Mouse (Mus musculus) CD4-positive, CD25-positive, alpha-beta regulatory T cell, adult 2 months (primary cell): Measurements from ENCODE around the gene Coro2b.

Experiments
- DNase-seq: peaks from one replicate; pipeline ENCODE4 v3.0.0-alpha.2; 2012; ENCODE audit warnings: low read depth, low spot score

Coro2b gene

DNA sequence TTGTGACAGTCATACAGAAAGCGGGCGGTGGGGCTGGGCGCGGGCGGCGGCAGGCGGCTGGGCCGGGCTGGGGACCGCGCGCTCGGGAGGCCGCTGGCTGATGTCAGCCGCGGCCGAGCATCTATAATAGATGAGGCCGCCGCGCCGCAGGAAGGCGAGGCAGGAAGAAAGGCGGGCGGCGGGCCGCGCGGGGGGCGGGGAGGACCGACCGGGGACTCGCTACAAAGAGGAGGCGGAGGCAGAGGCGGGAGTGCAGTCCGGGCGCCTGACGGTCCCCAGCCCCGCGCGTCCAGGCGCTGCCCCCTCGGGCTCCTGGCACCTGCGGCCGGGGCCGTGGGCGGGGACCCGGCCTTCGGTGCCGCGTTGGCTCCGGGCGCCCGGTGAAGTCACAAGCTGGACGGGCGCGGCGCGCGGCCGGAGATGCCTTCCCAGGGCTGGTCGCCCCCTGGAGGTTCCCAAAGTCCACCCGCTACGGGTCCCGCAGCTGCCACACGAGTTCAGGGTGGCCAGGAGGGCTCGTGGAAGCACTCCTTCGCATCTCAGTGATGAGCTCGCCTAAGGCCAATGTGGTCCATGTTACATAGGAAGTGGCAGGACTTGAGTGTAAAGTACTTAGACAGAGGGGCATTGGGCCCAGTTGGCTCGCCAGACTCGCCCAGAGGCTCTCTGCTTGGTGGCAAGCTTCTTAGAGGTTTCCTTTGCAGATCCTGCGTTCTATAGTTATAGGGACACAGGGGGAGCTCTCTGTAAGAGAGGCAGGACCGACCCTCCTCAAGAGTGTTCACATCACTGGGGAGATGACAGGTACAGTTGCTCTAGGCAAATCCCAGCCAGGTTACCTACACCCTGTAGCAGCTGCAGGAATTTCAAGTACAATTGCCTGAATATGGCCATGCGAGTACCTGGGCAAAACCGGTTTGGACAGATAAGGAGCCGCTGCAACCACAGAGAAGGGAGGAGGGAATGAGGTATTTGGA lies at the start of gene Coro2b:
TSS of gene Coro2b (minus strand) at position 390 of the 977 bp plus-strand sequence.
- peak; percentile 71 for DNase-seq

GRCm38 (mm10) chr9:62577558-62577957 lies 40.7 kb upstream of the Coro2b start:
- DNase-seq = no peak

DNA sequence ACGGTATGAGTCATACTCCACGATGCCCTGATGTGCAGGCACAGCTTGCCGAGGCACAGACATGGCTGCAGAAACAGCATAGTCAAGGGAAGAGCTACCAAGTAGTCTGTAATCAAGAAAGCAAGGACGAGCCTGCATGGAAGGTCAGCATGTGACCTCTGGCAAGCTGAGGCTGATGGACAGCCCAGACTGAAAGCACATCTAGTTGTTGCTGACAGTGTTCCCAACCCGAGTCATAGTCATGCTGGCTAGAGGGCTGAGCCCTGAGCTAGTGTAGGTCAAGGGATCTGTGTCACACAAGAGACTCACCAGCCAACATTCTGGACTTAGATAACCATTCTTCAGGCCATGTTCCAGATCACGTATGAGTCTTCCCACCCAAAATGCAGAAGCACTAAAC lies 32.3 kb upstream of the Coro2b start:
- no peak for DNase-seq

GRCm38 (mm10) chr9:62567818-62568217 lies 31.0 kb upstream of the Coro2b start:
- DNase-seq = no peak

GRCm38 (mm10) chr9:62562236-62562635 lies 25.4 kb upstream of the Coro2b start:
- DNase-seq = no peak

DNA sequence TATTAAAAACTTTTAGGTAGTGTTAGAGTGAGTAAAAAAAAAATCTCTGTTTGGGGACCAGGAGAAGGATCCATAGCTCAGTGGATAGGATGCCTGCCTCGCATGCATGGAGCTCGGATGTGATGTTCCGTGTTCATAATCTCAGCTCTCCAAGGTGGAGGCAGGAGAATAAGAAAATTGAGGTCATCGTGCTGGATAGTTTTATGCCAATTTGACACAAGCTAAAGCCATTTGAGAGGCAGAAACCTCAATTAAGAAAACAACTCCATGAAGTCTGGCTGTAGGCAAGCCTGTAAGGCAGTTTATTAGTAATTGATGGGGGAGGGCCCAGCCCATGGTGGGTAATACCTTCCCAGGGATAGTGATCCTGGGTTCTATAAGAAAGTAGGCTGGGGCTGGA lies 23.6 kb upstream of the Coro2b start:
- no peak for DNase-seq

- no peak for DNase-seq
Measured at GRCm38 (mm10) chr9:62560006-62560405, 23.2 kb upstream of the Coro2b start.

- no peak for DNase-seq
Measured at GRCm38 (mm10) chr9:62559446-62559845, 22.6 kb upstream of the Coro2b start.

- DNase-seq = no peak
Measured at GRCm38 (mm10) chr9:62558058-62558457, 21.2 kb upstream of the Coro2b start.

DNA sequence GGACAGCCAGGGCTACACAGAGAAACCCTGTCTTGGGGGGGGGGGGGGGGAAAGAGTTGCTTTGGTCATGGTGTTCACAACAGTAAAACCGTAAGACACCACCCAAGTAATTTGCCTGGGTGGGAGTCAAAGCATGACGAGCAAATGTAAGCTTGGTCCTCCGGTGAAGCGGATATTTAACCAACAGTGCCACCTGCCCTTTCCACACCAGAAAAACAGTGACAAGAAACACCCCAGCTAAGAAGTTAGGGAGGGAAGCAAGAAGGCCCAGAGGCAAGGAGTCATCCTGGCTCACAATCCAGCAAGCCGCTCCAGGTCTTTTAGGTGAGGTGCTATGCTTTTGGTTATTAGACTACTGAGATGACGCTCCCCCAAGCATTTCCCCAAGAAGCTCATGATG lies 19.9 kb upstream of the Coro2b start:
- DNase-seq = no peak

DNA sequence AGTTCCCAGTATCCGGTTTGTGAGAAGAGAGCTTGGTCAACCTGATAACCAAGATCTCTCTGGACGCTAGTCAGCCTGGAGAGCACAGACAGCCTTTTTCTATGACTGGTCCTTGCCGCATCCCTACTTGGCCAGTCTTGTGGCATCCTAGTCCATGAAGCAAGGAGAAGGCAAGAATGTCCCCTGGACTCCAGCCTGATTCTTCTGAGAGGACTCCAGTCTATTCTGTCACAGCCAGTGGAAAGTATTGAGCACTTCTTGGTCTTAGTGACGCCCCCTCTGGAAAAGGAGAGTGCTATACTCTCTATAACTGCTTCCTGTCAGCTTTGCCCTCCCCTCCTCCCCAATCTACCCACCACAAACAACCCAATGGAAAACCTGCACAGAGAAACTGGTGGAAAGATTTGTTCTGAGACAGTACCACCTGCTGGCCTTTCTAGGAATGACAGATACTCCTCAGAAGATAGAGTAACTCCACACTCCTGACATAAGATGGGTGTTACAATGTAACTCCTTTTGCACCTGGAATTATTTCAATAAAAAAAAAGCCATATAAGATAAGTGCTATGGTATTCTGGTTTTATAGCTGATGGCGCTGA lies 18.5 kb upstream of the Coro2b start:
- DNase-seq = peak; percentile 69

GRCm38 (mm10) chr9:62554606-62555005 lies 17.8 kb upstream of the Coro2b start:
- no peak for DNase-seq

DNA sequence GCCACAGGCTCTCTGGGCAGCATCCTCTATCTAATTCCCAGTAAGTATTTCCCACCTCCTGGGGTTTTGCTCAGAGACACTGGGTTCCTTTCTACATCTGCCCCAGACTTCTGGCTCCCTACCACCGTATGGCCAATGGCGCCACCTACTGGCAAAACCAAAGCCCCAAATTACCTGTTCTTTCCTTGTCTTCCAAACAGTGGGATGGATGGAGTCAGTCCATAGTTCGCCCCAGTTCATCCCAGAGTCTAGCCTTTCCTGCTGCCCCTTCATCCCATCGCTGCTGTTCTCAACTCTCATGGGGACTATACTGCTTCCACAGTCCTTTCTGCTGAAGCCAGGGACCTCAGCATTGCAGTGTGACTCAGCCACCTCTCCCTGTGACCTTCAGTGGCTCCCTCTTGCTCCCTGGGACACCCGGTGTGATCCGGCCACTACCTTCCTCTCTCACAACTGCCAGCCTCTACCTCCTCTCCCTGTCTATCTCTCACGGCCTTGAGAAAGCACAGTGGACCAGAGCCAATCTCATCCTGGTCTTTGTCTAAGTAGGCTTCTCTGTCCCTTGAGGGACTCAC lies 16.6 kb upstream of the Coro2b start:
- DNase-seq = peak; percentile 72

- DNase-seq = no peak
Measured at GRCm38 (mm10) chr9:62551531-62551930, 14.7 kb upstream of the Coro2b start.

- DNase-seq = peak; percentile 85
Measured at GRCm38 (mm10) chr9:62550661-62551093, 13.8 kb upstream of the Coro2b start.

- peak; percentile 85 for DNase-seq
Measured at GRCm38 (mm10) chr9:62549809-62550208, 13.0 kb upstream of the Coro2b start.

- DNase-seq = no peak
Measured at GRCm38 (mm10) chr9:62547476-62547875, 10.6 kb upstream of the Coro2b start.

DNA sequence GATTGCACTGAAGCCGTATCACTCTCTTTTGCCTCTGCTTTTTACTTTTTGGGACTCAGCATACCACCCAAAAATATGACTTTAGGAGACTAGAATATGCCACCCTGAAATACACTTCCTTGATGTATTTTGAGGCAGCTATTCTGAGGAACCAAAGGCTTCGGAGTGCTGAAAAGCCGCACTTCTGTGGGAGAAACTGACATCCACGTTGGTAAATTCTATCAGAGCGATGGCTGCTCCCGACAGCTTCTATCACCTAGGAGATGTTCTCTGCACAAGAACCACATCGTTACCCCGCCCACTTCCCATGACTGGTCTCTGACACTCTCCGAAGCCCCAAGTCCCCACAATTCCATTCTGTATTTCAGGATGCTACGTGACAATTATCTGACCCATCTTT lies 8.0 kb upstream of the Coro2b start:
- no peak for DNase-seq

DNA sequence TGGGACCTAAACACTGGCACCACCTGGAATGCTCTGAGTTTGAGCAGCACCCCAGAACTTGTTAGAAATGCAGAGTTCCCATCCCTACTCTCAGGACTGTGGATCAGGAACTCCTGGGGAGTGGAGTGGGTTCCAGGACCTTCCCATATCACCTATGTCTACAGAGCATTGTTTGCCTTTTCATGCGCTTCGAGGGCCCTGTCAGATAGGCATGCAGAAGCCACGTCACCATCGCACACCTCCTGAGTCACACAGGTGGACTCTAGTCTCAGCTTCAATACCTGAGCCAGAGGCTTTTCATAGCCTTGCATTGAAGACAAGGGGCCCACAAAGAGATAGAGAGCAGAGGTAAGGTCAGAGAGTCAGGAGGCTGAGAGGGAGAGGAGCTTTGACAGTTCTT lies 7.0 kb upstream of the Coro2b start:
- no peak for DNase-seq

GRCm38 (mm10) chr9:62541606-62542005 lies 4.8 kb upstream of the Coro2b start:
- DNase-seq = no peak

DNA sequence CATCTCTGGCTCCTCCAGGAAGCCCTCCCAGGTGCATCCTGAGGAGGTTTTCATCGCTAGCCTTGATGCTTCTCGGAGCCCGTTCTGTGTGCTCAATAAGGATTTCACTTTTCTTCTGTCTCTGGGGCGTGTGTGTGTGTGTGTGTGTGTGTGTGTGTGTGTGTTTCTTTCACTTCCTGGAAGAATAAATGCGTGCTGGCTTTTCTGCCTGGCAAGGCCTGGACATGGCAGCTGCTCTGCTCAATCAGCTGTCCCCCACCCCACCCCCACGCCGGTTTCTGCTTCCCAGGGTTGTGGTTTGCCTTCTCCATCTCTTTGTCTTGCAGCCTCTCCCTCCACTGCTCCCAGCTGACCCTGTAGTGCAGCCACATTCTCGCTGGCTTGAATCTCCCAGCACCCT lies 4.3 kb upstream of the Coro2b start:
- no peak for DNase-seq

- no peak for DNase-seq
Measured at GRCm38 (mm10) chr9:62540736-62541135, 3.9 kb upstream of the Coro2b start.

- no peak for DNase-seq
Measured at GRCm38 (mm10) chr9:62540166-62540565, 3.3 kb upstream of the Coro2b start.
